Mouse (Mus musculus) liver (tissue): ENCODE measurements at regions not wholly inside any gene's neighbourhood (a gene's known extent, or its start where the extent isn't known, plus 50 kb on each side); places are given as distances from the start of the nearest gene placed in this dataset.

ENCODE experiments used
- DNase-seq: peaks from one replicate; pipeline ENCODE4 v3.0.0-alpha.2; 2020; ENCODE audit warnings: mixed read lengths

- DNase-seq = no peak
Measured at GRCm38 (mm10) chr7:134436917-134437316, 51.5 kb upstream of the D7Ertd443e start.

DNA sequence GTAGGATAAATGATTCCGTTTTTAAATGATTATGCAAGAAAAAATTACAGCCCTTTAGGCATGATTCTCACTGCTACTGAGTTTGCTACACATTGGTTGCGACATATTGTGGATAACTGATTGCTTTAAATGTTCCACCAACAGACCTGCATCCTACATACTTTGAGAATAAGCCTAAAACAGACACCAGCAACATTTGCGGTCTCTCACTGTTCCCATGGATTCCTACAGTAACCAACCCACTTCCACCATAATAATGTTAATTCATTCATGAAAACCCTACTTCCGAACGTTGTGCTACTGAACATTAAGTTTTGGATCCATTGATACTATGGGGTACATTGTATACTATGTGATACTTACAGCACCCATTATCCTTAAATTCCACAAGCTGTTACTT lies 53.8 kb upstream of the D7Ertd443e start:
- no peak for DNase-seq

DNA sequence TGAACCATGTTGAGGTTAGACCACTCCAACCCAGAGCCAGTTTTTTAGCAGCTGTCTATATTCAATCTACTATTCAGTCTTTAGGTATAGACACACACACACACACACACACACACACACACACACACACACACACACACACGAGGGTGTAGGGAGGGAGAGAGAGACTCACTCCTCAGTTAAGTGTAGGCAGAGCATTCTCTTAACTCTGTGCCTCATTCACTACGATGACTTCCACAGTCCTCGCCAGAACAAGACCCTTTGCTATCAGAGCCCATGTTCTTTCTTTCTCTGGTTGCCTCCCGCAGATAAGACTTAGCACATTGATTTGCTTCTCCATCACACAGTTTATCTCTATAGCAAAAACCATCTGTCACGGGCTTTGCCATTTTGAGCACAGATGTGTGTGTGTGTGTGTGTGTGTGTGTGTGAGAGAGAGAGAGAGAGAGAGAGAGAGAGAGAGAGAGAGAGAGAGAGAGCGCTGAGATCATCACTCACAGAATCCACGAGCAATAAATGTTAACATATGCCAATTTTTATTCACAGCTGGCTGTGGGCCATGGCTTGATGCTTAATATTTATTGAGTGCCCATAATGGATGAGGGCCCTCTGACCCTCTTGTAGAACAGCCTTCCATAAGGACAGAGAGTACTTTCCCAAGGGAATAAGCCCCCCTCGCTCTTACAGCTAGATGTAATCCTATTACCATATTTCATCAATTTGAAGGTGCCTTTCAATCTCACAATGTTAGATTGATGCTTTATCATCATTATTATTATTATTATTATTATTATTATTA lies 59.7 kb upstream of the D7Ertd443e start:
- no peak for DNase-seq

- no peak for DNase-seq
Measured at GRCm38 (mm10) chr7:134447648-134448202, 62.3 kb upstream of the D7Ertd443e start.

DNA sequence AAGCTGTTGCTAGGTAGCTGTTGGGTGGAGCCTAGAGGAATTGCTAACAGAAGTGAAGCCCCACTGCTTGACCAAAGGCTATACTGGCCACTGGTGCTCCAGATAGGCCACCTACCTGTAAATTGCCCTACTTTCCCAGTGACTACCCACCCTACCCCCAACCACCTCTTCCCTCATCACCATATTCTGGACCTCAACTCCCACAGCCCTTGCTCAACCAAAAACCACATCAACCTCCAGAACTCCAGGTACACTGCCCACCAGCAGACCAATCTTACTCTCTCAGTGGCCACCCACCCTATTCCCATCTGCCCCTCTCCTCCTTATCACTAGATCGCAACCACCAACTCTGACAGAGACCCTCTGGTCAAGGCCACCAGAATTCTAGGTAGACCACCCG lies 63.4 kb upstream of the D7Ertd443e start:
- no peak for DNase-seq

GRCm38 (mm10) chr7:134462677-134463076 lies 77.2 kb upstream of the D7Ertd443e start:
- no peak for DNase-seq

- DNase-seq = no peak
Measured at GRCm38 (mm10) chr7:134463380-134463779, 77.9 kb upstream of the D7Ertd443e start.

GRCm38 (mm10) chr7:134467216-134467615 lies 81.8 kb upstream of the D7Ertd443e start:
- no peak for DNase-seq

- peak; percentile 44 for DNase-seq
Measured at GRCm38 (mm10) chr7:134471286-134471685, 85.8 kb upstream of the D7Ertd443e start.

- DNase-seq = no peak
Measured at GRCm38 (mm10) chr7:134491326-134491725, 105.9 kb upstream of the D7Ertd443e start.

DNA sequence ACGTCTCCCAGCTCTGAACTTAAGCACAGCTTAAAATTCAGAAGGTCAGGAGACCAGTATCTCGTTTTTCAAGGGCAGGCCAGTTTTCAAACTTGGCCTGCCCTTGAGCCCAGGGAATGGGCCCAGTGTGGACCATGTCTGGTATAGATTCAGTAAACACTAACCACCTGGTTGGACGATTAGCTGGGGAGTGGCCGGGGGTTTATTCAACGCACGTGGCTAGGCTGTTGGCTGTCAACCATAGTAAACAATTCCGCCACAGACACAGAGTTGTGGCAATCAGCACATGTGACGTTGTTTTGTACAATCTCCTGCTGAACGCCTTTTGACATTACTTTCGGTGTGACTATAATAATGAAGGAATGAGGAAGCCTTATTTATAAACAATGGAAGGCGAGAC lies 111.8 kb upstream of the D7Ertd443e start:
- no peak for DNase-seq

- DNase-seq = no peak
Measured at GRCm38 (mm10) chr7:134497870-134498269, 112.4 kb upstream of the D7Ertd443e start.

GRCm38 (mm10) chr7:134498716-134499115 lies 113.3 kb upstream of the D7Ertd443e start:
- DNase-seq = no peak

DNA sequence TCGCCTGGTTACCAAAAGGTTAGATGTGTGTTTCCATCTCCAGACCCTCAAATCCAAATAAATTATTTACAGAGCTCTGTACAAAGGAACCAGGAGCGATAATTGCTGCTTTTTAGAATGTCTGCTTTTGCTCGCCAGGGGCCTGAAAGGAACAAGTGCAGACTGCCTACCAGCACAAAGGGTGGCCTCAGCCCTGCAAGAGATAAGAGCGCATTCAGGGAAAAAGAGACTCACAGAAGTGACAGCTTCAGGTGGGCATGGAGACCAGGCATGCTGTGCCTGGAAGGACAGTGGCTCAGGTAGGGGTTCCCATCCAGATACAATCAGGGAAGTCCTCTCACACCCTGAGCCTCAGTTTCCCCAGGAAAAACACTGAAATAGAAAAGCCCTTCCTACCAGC lies 114.0 kb upstream of the D7Ertd443e start:
- DNase-seq = no peak

- DNase-seq = no peak
Measured at GRCm38 (mm10) chr7:134500210-134500609, 114.7 kb upstream of the D7Ertd443e start.

DNA sequence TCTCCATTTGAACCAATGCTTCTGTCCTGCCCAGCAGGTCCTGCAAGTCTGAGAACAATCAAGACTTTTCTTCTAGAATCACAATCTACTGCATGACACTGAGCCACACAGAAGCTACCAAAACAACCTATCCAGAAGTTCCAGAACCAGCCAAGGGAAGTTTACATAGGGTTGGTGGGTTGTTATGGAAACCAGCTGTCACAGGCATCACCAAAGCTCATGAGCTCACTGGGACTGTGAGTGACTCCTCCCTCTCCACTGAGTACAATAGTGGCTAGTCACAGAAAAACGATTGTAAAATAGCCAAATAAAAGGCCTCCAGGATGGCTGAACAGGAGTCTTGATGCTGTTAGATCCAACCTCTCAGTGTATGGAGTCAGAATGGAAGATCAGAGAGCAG lies 115.6 kb upstream of the D7Ertd443e start:
- DNase-seq = no peak

DNA sequence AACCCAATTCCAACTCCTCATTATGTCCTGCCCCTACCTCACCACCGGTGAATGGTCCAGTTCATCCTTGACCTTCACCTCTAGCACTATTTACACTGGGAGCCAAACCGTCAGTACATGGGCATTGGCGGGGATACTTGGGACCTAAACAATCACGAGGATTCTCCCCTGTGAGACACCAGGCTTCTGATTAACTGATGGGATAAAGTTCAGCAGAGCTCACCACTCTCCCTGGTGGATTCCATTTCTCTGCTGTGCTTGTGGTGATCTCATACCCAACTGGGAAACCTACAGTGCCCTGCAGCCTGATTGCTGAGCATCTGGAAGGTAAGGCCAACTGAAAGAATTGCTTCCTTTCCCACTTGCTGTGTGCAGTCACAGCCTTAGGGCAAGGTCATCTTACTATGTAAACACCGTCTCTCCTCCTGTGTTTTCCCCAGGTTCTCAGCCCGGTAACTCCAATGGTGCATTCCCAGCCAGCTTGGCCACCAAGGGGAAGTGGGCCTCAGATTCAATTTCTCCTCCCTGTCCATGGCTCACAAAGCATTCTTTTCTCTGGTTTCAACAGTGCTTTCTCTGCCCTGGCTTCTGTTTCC lies 125.0 kb upstream of the D7Ertd443e start:
- DNase-seq = no peak

DNA sequence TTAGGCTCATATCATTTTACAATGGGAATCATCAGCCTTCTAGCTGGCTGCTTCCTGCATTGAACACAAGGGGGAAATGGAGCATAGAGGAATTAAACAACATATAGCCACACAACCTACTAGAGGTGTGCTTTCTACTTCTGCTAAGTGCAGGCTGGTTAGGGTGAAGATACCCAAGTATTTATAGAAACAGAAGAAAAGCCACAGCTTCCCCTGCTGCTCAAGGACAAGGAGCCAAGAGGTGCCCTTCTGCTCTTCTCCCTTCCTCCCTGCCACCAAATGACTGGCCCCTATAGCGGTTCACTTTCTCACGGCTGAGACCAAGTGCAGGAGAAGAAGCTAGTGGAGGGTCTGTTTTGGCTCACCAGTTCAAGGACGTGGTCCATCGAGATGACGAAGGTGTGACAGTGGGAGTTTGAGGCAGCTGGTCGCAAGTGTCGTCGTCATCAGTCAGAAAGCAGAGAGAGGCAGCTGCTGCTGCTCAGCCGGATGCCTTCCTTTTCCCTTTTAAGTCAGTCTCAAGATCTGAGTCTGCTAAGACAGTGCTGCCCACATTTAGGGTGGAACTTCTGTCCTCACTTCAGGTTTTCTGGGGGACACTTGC lies 134.0 kb upstream of the D7Ertd443e start:
- DNase-seq = no peak

GRCm38 (mm10) chr7:134523897-134524296 lies 138.4 kb upstream of the D7Ertd443e start:
- DNase-seq = peak; percentile 11

GRCm38 (mm10) chr7:134525041-134525440 lies 139.6 kb upstream of the D7Ertd443e start:
- DNase-seq = peak; percentile 33

DNA sequence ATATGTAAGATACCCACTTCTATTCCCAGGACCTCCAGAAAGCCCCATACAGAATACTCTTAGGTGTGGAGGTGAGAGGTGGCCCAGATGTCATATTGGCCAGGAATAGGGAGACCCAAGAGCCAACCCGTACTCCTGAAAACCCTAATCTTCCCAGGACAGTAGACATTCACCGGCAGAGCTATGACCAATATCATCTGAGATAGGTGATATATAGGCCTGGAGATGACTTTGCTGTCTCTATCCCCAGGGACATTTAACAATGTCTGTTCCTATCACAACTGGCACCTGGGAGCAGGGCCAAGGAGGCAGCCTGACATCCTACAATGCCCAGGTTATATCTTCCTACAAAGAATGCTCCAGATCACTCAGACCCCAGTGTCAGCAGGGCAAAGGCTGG lies 140.0 kb upstream of the D7Ertd443e start:
- DNase-seq = no peak

GRCm38 (mm10) chr7:134527351-134527750 lies 141.9 kb upstream of the D7Ertd443e start:
- DNase-seq = no peak

DNA sequence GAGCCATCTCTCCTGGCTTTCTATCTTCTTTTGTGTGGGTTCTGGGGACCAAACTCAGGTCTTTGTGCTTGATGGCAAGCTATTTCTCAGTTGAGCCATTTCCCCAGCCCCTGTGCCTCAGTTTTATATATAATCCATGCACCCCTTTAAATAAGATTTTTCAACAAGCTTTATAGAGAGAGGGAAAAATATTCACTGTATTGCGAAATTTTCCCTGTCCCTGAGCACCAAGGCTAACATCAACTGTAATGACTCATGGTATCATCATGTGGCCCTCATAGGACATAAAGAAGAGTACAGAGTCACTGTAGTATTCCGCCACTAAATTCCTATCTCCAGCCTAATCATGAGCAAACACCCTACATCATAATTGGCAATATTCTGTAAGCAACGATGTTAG lies 142.4 kb upstream of the Dock1 start:
- DNase-seq = no peak

DNA sequence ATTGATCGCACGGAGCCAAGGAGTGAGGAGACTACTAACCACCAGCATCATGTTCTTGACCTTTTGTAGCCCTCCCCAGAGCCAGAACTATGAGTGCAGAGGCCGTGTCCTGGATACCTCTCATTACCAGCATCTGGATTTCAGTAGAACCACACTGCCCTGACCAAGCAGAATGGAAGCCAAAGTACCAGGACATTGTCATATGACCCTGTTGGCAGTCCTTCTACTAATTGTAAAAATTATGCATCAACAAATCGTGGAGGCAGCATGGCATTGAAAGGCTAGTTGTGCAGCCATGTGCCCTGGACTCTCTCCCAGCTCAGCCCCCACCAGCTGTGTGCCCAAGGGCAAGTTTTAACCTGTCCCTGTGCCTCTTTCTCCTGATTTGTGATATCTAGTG lies 135.6 kb upstream of the Dock1 start:
- DNase-seq = no peak
